Mouse (Mus musculus): ENCODE results near the gene Aim2. TPM values are rescaled to one million over a fixed set of nuclear protein-coding genes. Genes with fewer than 3 reads are reported as not detected.

Gene Aim2
- polyA plus RNA-seq, 1 experiment from 2014 or later, result 3.5 TPM

DNA sequence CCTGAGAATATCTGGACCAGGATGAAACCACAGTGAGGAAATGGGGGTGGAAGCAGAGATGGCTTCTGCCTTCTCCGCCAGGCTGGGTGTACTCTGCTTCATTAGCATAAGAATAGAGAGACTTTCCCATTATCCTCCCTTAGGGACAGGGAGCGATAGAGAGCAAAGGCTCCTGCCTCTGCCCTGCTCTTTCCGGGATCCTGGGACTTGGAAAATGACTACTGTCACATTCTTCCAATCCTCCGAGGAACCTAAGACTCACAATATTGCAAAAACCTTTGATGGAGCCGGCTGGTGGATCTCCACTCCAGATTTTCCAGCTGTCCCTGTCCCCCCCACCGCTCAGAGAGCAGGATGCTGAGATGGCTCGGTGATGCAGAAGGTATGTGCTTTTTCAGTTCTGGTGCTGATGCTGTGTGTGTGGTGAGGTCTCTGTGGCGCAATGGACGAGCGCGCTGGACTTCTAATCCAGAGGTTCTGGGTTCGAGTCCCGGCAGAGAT, 39.3 kb downstream of the Aim2 start:
- ATAC-seq (ENCODE audit: insufficient read depth, low FRiP score, low TSS enrichment) (peak; percentile 94), DNase-seq (ENCODE audit: low spot score) (peak; percentile 83)
- Histone ChIP-seq H3K9me3 (ENCODE audit: control insufficient read depth, low read length) (no peaks in the 10 kb centered on the region), H3K36me3 (ENCODE audit: control insufficient read depth, insufficient read depth, low read length) (no peaks in the 10 kb centered on the region), H3K9ac (ENCODE audit: low read length) (peak overlapping the region; percentile 41), H3K4me3 (ENCODE audit: low read depth, low read length) (peak overlapping the region; percentile 19), H3K27me3 (ENCODE audit: control insufficient read depth, insufficient read depth, low read length) (no peaks in the 10 kb centered on the region), H3K4me1 (ENCODE audit: control insufficient read depth, insufficient read depth, low read length) (peaks cover 7% of the 10 kb centered on the region; the same call in 1 of the 2 replicates), H3K27ac (ENCODE audit: low read depth, low read length) (peak overlapping the region; percentile 72), H3K4me2 (ENCODE audit: low read depth) (peak overlapping the region; percentile 33)
- WGBS, result 5% methylated on average over 13 of the region's 13 CpGs

GRCm38 (mm10) chr1:173391754-173392153, 41.1 kb downstream of the Aim2 start:
- Histone ChIP-seq H3K4me2 (ENCODE audit: low read depth) (no peak overlapping the region), H3K27me3 (ENCODE audit: control insufficient read depth, insufficient read depth, low read length) (no peaks in the 10 kb centered on the region), H3K36me3 (ENCODE audit: control insufficient read depth, insufficient read depth, low read length) (no peaks in the 10 kb centered on the region), H3K4me3 (ENCODE audit: low read depth, low read length) (no peak overlapping the region), H3K9me3 (ENCODE audit: control insufficient read depth, low read length) (no peaks in the 10 kb centered on the region), H3K9ac (ENCODE audit: low read length) (no peak overlapping the region), H3K4me1 (ENCODE audit: control insufficient read depth, insufficient read depth, low read length) (peaks cover 7% of the 10 kb centered on the region; the same call in 1 of the 2 replicates), H3K27ac (ENCODE audit: low read depth, low read length) (no peak overlapping the region)
- 90% methylated on average over 6 of the region's 6 CpGs for WGBS
- DNase-seq (ENCODE audit: low spot score) (no peak), ATAC-seq (ENCODE audit: insufficient read depth, low FRiP score, low TSS enrichment) (no peak)

DNA sequence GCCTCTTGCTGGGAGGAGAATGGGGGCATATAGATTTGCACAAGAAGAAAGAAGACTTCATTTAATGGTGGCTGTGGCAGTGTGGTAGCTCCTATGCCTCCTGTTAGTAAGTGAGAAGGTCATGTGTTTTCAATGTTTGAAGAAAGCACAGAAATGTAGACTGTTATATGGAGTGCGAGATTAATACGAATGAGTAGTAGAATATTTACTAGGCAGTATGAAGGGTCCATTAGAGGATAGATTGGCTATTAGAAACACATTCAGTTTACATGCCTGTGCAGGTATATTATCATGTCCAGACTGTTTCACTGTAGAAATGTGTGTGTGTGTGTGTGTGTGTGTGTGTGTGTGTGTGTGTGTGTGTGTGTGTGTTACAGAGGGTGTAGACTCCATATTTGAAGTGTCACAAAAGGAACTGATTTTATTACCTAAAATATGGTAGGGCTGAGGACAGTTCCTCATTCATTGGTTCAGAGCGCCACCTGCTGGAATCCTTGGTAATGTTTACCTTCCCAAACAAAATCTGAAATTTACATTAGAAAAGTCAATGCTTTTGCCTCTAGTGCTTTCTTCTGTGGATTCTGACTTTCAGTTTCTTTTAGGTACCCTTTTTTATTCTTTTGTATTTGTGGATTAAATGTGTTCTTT, 47.8 kb downstream of the Aim2 start:
- DNase-seq (ENCODE audit: low spot score) (peak; percentile 73), ATAC-seq (ENCODE audit: insufficient read depth, low FRiP score, low TSS enrichment) (peak; percentile 70; the same call in 1 of the 2 replicates)
- no peaks in the 10 kb centered on the region for H3K9me3 ChIP-seq (ENCODE audit: control insufficient read depth, low read length)
- H3K4me2 ChIP-seq (ENCODE audit: low read depth), result no peak overlapping the region
- H3K4me3 ChIP-seq (ENCODE audit: low read depth, low read length), result no peak overlapping the region
- WGBS, result 22% methylated on average over 3 of the region's 3 CpGs
- no peak overlapping the region for H3K9ac ChIP-seq (ENCODE audit: low read length)
- no peak overlapping the region for H3K27ac ChIP-seq (ENCODE audit: low read depth, low read length)
- H3K4me1 ChIP-seq (ENCODE audit: control insufficient read depth, insufficient read depth, low read length), result no peaks in the 10 kb centered on the region
- no peaks in the 10 kb centered on the region for H3K27me3 ChIP-seq (ENCODE audit: control insufficient read depth, insufficient read depth, low read length)
- H3K36me3 ChIP-seq (ENCODE audit: control insufficient read depth, insufficient read depth, low read length), result no peaks in the 10 kb centered on the region

DNA sequence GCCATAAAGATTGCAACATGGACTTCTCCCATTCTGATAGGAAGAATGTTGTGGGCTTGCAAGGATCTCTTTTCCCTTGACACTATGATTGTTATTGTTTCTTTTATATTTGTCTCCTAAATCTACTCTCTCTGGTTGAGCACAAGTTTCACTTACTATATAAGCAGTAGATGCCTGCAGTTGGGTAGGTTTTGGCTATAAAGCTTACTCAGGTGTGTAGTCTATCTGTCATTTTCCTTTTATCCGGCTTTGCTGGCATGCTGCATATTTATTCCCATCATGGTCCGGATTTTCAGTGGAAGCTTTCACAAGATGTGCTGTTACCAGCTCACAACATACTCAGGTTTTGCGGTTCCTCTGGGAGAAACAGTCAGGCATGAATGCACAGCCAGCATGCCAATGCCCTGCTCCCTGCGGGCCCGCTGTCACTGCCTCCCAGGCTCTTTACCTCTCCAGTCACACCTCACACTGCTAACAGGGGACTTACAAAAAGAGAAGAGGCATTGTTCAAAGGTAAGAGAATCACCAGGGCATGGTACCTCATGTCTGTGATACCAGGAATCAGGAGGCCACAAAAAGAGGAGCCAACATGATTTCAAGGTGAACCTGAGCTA, 54.1 kb downstream of the Aim2 start:
- Histone ChIP-seq H3K9ac (ENCODE audit: low read length) (no peak overlapping the region), H3K27me3 (ENCODE audit: control insufficient read depth, insufficient read depth, low read length) (no peaks in the 10 kb centered on the region), H3K27ac (ENCODE audit: low read depth, low read length) (no peak overlapping the region), H3K4me1 (ENCODE audit: control insufficient read depth, insufficient read depth, low read length) (no peaks in the 10 kb centered on the region), H3K4me3 (ENCODE audit: low read depth, low read length) (no peak overlapping the region), H3K9me3 (ENCODE audit: control insufficient read depth, low read length) (no peaks in the 10 kb centered on the region), H3K4me2 (ENCODE audit: low read depth) (no peak overlapping the region), H3K36me3 (ENCODE audit: control insufficient read depth, insufficient read depth, low read length) (no peaks in the 10 kb centered on the region)
- 77% methylated on average over 5 of the region's 5 CpGs for WGBS
- no peak for DNase-seq (ENCODE audit: low spot score)
- no peak for ATAC-seq (ENCODE audit: insufficient read depth, low FRiP score, low TSS enrichment)

GRCm38 (mm10) chr1:173409066-173409465, 58.4 kb downstream of the Aim2 start:
- Histone ChIP-seq H3K27ac (ENCODE audit: low read depth, low read length) (no peak overlapping the region), H3K9ac (ENCODE audit: low read length) (no peak overlapping the region), H3K9me3 (ENCODE audit: control insufficient read depth, low read length) (no peaks in the 10 kb centered on the region), H3K27me3 (ENCODE audit: control insufficient read depth, insufficient read depth, low read length) (no peaks in the 10 kb centered on the region), H3K4me3 (ENCODE audit: low read depth, low read length) (no peak overlapping the region), H3K4me2 (ENCODE audit: low read depth) (no peak overlapping the region), H3K36me3 (ENCODE audit: control insufficient read depth, insufficient read depth, low read length) (no peaks in the 10 kb centered on the region), H3K4me1 (ENCODE audit: control insufficient read depth, insufficient read depth, low read length) (no peaks in the 10 kb centered on the region)
- DNase-seq (ENCODE audit: low spot score), result no peak
- ATAC-seq (ENCODE audit: insufficient read depth, low FRiP score, low TSS enrichment), result no peak

DNA sequence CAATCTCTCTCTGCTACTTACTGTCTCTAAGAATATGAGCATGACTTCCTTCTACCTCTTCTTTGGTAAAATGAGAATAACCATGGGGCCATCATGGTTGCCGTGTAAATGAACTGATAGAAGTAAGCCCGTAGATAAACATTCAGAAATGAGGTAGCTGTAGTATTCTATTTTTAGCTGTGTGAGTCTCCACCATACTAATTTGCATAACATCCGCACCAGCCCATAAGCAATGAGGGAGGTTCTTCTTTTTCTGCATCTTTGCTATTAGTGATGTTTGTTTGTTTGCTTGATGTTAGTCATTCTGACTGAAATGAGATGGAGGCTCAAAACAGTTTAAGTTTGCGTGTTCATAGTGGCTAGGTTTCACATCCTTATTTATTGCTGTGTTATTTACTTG, 61.2 kb downstream of the Aim2 start:
- 95% methylated on average over 4 of the region's 4 CpGs for WGBS
- Histone ChIP-seq H3K9me3 (ENCODE audit: control insufficient read depth, low read length) (no peaks in the 10 kb centered on the region), H3K4me1 (ENCODE audit: control insufficient read depth, insufficient read depth, low read length) (no peaks in the 10 kb centered on the region), H3K27me3 (ENCODE audit: control insufficient read depth, insufficient read depth, low read length) (no peaks in the 10 kb centered on the region), H3K4me3 (ENCODE audit: low read depth, low read length) (no peak overlapping the region), H3K27ac (ENCODE audit: low read depth, low read length) (no peak overlapping the region), H3K4me2 (ENCODE audit: low read depth) (no peak overlapping the region), H3K9ac (ENCODE audit: low read length) (no peak overlapping the region), H3K36me3 (ENCODE audit: control insufficient read depth, insufficient read depth, low read length) (no peaks in the 10 kb centered on the region)
- no peak for ATAC-seq (ENCODE audit: insufficient read depth, low FRiP score, low TSS enrichment)
- DNase-seq (ENCODE audit: low spot score), result no peak

GRCm38 (mm10) chr1:173414631-173415030, 64.0 kb downstream of the Aim2 start:
- Histone ChIP-seq H3K36me3 (ENCODE audit: control insufficient read depth, insufficient read depth, low read length) (no peaks in the 10 kb centered on the region), H3K4me3 (ENCODE audit: low read depth, low read length) (no peak overlapping the region), H3K27me3 (ENCODE audit: control insufficient read depth, insufficient read depth, low read length) (no peaks in the 10 kb centered on the region), H3K4me1 (ENCODE audit: control insufficient read depth, insufficient read depth, low read length) (no peaks in the 10 kb centered on the region), H3K4me2 (ENCODE audit: low read depth) (no peak overlapping the region), H3K9ac (ENCODE audit: low read length) (no peak overlapping the region), H3K27ac (ENCODE audit: low read depth, low read length) (no peak overlapping the region), H3K9me3 (ENCODE audit: control insufficient read depth, low read length) (no peaks in the 10 kb centered on the region)
- DNase-seq (ENCODE audit: low spot score), result no peak
- ATAC-seq (ENCODE audit: insufficient read depth, low FRiP score, low TSS enrichment), result 0 out of 2 replicates have a peak, but pooled peaks have one; percentile 48
- 63% methylated on average over 3 of the region's 3 CpGs for WGBS

GRCm38 (mm10) chr1:173418516-173418915, 67.8 kb downstream of the Aim2 start:
- DNase-seq (ENCODE audit: low spot score) (no peak), ATAC-seq (ENCODE audit: insufficient read depth, low FRiP score, low TSS enrichment) (no peak)
- H3K36me3 ChIP-seq (ENCODE audit: control insufficient read depth, insufficient read depth, low read length), result no peaks in the 10 kb centered on the region
- no peaks in the 10 kb centered on the region for H3K9me3 ChIP-seq (ENCODE audit: control insufficient read depth, low read length)
- no peaks in the 10 kb centered on the region for H3K27me3 ChIP-seq (ENCODE audit: control insufficient read depth, insufficient read depth, low read length)
- no peaks in the 10 kb centered on the region for H3K4me1 ChIP-seq (ENCODE audit: control insufficient read depth, insufficient read depth, low read length)
- WGBS, result 81% methylated on average over 3 of the region's 3 CpGs
- no peak overlapping the region for H3K4me2 ChIP-seq (ENCODE audit: low read depth)
- no peak overlapping the region for H3K9ac ChIP-seq (ENCODE audit: low read length)
- no peak overlapping the region for H3K27ac ChIP-seq (ENCODE audit: low read depth, low read length)
- no peak overlapping the region for H3K4me3 ChIP-seq (ENCODE audit: low read depth, low read length)
